Mouse (Mus musculus): ENCODE measurements around the gene Adcy2.

Adcy2 gene

GRCm38 (mm10) chr13:68572247-68572646, 427.1 kb downstream of the Adcy2 start:
- no peak for DNase-seq (ENCODE audit: inconsistent age in 2 of 2, low spot score in 1 of 2)
